Mouse (Mus musculus): ENCODE measurements around the gene Stard3nl.
"Not testable (repeated sequence)": the region's sequence is repeated elsewhere in the genome, so short reads cannot be mapped to it uniquely, and the experiment has no call there.

Stard3nl gene

DNA sequence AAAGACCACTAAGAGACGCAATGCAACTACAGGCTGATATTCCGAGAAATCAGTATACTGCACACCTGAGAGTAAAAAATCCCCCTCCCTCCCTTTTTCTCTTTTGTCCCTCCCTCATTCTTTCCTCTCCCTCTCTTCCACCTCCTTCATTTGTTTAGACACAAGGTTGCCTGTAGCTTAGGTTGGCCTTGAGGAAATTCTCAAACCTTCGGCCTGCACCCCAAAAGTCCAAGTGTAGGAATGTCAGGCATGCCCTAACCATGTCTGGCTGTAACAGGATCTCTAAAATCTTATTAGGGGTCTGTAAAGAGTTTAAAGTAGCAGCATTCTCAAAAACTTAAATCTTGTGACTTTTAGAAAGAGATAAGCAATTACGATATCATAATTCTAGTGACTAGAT is 10.4 kb downstream of the Stard3nl start:
- no peak for DNase-seq (ENCODE audit: low read depth, low spot score)

DNA sequence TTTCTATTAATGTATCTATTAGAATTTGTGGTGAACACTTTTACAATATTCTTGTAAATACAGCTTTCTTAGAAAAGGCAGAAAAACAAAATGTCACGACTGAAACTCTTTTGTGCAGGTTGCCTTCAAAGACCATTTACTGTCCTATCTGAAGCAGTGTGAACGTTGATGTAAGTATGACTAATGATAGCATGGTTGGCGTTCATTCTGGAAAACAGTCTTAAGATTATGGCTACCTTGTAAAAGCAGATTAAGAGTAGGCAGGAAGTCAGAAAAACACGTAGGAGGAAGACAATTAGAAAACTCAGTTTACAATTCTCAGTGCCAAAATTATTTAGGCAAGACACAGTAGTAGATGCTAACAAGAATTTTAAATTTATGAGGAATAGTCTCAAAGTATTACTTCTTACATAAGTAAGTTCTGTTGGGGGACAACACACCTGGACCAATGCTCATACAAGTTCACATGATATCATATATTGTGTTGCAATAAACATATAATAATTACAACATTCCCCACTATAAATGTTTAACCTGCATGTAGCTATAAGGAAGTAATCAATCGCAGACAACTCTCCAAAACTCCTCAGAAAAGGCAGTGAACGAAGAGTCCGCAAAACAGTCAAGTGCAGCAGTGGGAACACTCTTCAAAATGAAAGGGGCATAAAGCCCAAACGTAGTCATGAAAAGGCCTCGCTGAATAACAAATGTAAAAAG is 14.3 kb downstream of the Stard3nl start:
- no peak for DNase-seq (ENCODE audit: low read depth, low spot score)

- no peak for DNase-seq (ENCODE audit: low read depth, low spot score)
Measured at GRCm38 (mm10) chr13:19379313-19379712, 16.3 kb downstream of the Stard3nl start.

DNA sequence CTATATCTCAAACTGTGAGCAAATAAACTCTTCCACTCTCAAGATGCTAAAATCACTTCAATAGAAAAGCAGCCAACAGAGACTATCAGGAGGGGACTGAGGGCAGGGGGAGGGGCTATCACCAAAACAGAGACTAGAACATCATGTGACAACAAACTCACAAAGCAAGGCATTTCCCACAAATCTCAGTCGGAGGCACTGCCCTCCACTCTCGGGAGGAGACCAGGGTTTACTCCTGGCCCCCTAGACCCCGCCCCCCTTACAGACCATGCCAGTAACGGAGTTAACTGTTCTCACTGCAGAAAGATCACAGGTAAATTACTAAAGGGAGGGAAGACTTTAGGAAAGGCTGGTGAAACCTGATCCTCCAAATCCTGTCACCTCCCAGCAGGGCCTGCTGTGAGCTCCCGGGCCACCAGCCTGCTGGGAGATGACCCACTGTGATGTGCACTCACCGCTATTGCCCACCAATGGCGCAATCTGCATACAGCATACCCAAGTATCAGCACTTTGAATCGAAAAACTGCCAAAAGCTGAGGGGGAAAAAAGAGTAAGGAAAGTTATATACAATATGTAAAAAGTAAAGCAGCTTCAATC is 23.4 kb downstream of the Stard3nl start:
- DNase-seq (ENCODE audit: low read depth, low spot score): no peak

DNA sequence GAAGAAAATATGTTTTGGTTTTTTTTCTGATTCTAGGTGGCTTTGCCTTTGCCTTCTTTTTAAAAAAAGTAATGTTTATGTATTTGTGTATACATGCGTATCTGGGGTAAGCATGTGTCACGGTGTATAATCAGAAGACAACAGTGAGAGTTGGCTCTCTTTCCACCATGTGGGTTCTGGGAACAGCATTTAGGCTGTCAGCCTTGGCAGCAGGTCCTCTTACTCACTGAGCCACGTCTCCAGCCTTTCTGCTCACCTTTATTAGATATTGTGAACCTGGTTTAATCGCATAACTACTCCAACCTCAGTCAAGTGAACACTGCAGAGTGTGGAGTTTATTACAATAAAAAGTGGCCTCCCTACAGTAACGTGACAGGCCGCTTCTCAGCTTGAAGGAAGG is 26.8 kb downstream of the Stard3nl start:
- DNase-seq (ENCODE audit: low read depth, low spot score): no peak

GRCm38 (mm10) chr13:19367536-19367935 is 28.1 kb downstream of the Stard3nl start:
- no peak for DNase-seq (ENCODE audit: low read depth, low spot score)

DNA sequence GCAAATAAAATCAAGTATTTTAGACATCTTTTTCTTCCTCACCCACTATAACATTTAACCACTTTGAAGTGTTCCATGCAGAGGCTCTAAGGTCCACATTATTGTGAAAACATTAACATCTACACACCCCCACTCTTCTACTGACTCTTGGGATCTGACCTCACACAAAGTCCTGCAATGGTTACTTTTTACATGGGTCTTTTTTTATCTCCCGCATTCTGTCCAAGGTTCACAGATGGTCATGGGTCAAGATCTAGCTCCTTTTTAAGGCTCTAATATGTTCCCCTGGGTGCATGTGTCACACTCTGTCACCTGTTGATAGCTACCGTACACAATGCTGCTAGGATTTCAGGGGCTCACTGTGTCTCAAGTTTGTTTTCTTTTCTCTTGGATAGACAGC is 28.7 kb downstream of the Stard3nl start:
- no peak for DNase-seq (ENCODE audit: low read depth, low spot score)

DNA sequence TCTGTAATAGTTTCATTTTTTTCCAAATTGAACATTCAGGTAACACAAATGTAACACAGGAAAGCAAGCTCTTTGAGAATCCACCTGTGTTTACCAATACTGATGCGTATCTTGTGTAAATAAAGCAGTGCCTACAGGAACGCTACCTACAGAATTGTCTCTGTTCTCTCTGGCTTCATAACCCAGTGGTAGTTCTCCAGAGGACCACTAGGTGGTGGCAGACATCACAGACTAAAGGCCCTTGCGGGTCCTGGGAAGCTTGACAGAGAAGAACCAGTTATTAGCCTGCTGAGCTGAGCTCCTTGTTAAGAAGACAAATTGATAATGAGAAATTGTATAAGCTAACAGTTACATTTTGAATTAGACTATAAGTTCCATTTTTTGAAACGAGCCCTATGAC is 30.0 kb downstream of the Stard3nl start:
- peak; percentile 75 for DNase-seq (ENCODE audit: low read depth, low spot score)

- DNase-seq (ENCODE audit: low read depth, low spot score): peak; percentile 70
Measured at GRCm38 (mm10) chr13:19364245-19364772, 31.3 kb downstream of the Stard3nl start.

GRCm38 (mm10) chr13:19362358-19362757 is 33.2 kb downstream of the Stard3nl start:
- DNase-seq (ENCODE audit: low read depth, low spot score): no peak

DNA sequence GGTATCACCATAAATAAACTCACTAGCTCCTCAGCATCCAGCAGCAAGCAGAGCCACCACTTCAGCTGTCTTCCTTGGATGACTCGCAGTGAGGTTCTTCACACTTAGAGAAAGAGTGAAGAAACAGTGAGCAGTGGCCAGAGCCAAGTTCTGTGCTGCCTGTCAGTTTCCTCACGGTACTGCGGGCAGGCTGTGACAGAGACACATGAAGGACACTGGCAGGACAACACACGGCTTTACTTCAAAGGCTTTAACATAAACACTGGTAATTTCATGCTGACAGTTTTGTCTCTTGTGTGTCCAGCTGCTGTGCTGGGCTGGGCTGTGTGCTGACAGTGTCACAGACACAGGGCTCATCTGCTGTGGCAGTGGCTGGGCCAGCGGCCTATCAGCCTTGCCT is 37.6 kb downstream of the Stard3nl start:
- no peak for DNase-seq (ENCODE audit: low read depth, low spot score)

DNA sequence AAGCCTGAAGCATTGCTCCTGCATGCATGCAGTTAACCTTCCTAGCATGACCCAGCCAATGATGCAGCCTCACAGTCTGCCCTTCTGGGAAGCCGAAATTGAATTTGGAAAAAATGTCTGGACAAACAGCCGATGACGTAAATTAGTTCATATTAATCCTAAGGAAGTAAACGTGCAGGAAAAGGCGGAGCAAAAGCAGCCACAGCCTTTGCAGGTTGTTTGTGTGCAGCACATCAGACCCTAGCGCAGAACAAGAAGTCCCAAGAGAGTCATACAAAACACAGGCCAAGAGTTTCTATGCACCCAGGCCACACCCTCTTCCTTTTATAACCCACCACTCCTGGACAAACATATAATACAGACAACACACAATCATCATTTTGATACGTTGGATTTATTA is 38.3 kb downstream of the Stard3nl start:
- no peak for DNase-seq (ENCODE audit: low read depth, low spot score)

DNA sequence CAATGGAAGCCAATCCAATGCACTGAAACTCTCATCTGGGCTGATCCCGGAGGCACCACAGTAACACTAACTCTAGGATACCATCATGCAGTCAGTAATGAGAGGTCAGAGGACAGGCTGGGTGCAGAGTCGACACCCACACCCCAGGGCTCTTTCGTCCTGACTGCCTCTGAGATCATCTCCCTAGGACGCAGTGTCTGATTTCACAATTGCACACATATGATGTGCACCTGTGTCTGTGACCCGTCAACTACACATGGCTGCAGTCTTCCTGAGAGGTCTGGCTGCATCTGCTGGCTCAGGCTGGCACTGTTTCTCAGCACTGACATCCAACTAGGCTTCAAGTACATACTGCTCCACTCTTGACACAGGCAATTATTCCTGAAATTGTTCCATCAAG is 38.9 kb downstream of the Stard3nl start:
- no peak for DNase-seq (ENCODE audit: low read depth, low spot score)

GRCm38 (mm10) chr13:19356120-19356519 is 39.5 kb downstream of the Stard3nl start:
- no peak for DNase-seq (ENCODE audit: low read depth, low spot score)

DNA sequence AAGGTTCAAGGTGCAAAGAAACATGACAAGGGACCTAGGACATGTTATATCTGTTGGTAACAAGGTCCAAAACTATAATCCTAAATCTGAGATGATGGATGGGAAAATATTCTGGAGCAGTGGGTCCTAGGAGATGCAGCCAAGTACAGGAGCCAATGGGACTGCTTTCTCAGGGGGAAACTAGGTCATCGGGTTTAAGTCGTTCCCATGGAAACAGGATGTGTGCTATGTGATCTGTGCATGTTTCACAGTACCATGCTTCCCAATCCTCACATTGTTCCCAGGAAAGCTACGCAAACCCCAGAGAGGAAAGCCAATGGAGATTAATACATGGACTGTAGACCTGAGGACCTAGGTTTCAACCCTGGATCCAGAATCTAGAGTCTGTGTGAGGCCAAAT is 42.8 kb downstream of the Stard3nl start:
- DNase-seq (ENCODE audit: low read depth, low spot score): no peak

- not testable (repeated sequence) for DNase-seq (ENCODE audit: low read depth, low spot score)
Measured at GRCm38 (mm10) chr13:19340356-19340755, 55.2 kb downstream of the Stard3nl start.

GRCm38 (mm10) chr13:19336310-19336709 is 59.3 kb downstream of the Stard3nl start:
- not testable (repeated sequence) for DNase-seq (ENCODE audit: low read depth, low spot score)

Measured in mesoderm, embryonic 11.5 days (tissue).